Mouse (Mus musculus) heart, postnatal 25 days (tissue): ENCODE data around the gene Kcnh2. TPM values are rescaled to one million over a fixed set of nuclear protein-coding genes. Genes with fewer than 3 reads are reported as not detected.

Experiments
- DNase-seq: peaks from one replicate; pipeline ENCODE4 v3.0.0; 2022; ENCODE audit warnings: low spot score
- intact Hi-C: fragments of 180-260 bp; cut with DNase I; formaldehyde crosslinking; loops from one replicate; pipeline ENCODE4 v1.15.1; 2025
- total RNA-seq, 2 experiments: library from RNA; stranded (reverse); gene quantifications; 2 replicates each; pipeline ENCODE4 v1.2.3; 2021

Kcnh2 gene
- total RNA-seq, 2 experiments from 2014 or later, result 62.4 to 67.2 TPM

- DNase-seq, result no peak
- intact Hi-C loops, result no loop called here
Observed at GRCm38 (mm10) chr5:24380499-24380898, 29.1 kb upstream of the Kcnh2 start.

GRCm38 (mm10) chr5:24379501-24379900 lies 28.1 kb upstream of the Kcnh2 start:
- DNase-seq, result no peak
- intact Hi-C loops, result no loop called here

DNA sequence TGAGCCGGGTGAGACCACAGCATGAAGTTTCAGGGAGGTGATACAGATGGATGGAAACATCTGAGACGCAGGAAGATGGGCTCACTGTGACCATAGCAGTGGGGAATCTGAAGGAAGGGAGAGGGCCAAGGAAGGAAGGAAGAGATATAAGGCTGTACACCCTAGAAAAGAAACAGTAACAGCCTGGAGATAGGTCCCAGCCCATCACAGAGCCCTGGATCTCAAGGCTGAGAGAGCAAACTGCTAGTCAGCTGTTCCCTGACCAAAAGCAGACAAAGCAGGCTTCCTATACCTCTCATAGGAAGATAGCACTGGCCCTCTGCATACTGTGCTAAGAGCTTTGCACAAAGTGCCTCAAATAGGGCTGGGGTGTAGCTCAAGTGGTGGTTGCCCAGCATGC lies 27.3 kb upstream of the Kcnh2 start:
- no peak for DNase-seq

DNA sequence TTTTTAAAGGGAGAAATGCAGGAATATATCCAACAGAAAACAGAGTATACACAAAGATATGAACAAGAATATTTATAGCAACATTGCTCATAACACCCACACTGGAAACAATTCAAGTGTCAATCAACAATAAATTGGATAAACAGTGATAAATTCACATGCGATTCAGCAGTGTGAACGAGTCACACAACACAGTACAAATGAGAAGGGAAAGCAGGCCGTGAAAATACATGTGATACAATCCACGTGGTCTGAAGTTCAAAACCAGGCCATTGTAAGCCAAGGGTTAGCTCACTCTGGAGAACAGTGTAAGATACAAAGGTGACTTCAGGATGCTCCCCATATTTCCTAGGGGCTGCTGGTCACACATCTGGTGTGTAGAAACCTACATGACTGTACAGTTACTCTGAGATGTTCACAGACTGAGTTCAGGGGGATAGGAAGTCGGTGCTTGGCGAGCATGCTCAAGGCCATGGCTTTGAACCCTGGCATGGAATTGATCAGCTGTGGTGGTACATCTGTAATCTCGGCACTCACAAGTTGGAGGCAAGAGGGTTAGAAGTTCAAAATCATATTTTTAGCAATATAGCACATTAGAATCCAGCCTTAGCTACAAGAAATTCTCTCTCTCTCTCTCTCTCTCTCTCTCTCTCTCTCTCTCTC lies 23.4 kb upstream of the Kcnh2 start:
- intact Hi-C loops, result no loop called here
- no peak for DNase-seq

More for the DNA sequence above, 27.3 kb upstream of the Kcnh2 start:
- intact Hi-C loops, result no loop called here

DNA sequence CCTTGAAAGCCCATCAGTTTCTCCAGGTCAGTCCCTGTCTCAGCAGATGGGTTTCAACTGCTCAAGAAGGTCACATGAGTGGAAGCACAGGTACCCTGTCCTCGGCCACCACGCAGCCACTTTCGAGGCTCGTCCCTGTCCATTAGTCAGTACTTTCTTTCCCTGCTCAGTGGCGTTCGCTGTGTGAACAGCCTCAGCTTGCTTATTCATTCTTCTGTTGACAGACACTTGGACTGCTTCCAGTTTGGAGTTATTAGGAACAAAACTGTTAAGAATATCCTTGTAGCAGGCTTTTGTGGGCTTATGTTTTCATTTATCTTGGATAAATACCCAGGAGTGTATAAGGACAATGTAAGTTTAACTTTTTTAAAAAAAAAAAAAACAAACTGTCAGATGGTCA lies 22.8 kb upstream of the Kcnh2 start:
- DNase-seq, result no peak

DNA sequence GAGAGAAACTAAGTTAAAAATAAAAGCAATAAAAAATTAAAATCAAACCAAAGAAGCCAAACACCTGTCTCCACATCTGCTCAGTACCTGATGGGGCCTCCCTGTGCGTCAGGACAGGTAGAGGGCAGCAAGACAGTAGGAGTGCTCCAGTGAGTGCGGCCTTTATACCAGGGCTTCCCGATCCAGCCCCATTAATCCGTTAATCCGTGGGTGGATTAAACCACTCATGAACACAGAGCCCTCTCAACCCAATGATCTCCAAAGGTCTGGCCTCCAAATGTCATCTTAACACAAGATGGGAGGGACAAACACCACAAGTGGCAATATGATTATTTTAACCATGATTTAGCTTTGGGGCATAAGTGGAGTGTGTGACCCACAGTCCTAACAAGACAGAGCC lies 22.4 kb upstream of the Kcnh2 start:
- no peak for DNase-seq
- intact Hi-C loops, result no loop called here

More for the DNA sequence above, 22.8 kb upstream of the Kcnh2 start:
- intact Hi-C loops, result no loop called here

- intact Hi-C loops, result no loop called here
- no peak for DNase-seq
Observed at GRCm38 (mm10) chr5:24369767-24370166, 18.4 kb upstream of the Kcnh2 start.

DNA sequence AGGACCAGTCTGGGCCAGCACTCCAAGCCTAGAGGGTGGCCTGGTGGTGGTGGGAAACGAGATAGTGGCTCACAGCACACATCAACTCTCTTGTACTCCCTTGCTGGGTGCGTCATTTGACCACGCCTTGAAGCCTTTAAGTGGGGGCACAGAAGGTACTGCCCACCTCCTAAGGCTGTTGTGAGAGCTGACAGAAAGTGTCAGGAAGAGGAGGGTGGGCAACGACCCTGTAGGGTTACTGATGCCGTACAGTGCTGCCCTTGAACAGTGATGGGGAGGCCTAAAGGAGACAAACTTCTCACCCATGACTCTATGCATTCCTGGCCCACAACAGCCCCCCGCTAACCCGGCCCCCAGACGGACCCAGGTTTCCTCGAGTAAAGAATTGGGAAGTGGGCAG lies 15.0 kb upstream of the Kcnh2 start:
- no peak for DNase-seq
- intact Hi-C loops, result no loop called here

DNA sequence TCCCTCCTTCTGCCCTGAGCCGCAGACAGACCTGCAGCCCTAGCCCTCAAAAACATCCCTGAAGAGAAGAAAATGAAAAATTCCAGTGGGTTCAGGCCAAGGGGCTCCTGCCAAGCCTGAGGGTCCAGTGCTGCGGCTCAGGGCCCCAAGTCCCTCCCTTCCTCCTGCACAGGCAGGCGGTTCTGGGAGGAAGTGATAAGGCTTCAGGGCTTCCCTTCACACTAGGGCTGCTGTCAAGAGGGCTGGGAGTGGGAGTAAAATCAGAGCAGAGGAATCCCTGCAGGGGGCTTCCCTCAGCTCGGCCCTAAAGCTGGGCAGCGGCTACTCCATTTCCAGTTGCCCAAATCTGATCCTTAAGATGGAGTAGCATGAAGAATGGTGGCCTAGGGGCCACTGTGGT lies 14.1 kb upstream of the Kcnh2 start:
- no peak for DNase-seq
- intact Hi-C loops, result loop anchor here (1.0 kb wide), 1 partner anchor 19 kb away; no protein-coding TSS in a partner anchor

DNA sequence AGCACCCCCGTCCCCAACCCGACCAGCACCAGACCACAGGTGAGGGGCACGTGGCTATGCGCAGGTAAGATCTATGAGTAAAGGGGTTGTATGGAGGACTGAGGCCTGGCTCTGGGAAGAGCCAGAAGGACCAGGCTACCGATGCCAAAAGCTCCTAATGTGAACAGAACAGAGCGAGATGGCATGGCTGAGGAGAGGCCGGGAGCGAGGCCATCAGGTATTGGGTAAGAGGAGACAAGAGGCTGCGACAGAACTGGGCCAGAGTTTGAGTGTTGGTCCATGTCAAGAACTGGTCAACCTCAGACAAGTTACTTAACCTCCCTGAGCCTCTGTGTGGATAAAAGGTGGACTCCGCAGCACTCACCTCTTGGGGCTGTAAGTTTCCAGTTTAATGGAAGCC lies 13.6 kb upstream of the Kcnh2 start:
- intact Hi-C loops, result loop anchor here (1.0 kb wide), 1 partner anchor 19 kb away; no protein-coding TSS in a partner anchor
- no peak for DNase-seq

DNA sequence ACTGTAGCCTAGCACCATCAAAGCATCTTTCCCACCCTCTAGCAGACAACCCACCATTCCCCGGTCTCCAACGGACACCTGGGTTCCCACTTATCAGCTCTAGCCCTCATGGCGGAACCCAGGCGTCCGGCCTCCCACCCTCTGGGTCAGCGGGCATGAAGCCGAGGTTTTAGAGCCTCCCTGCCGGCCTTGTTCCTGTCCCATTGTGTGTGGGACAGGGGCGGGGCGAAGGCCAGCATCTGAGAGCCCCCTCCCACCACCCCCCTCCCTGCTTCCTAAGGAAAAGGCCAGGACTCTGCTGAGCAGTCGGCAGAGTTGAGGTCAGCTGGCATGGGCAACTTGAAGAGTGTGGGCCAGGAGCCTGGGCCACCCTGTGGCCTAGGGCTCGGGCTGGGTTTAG lies 13.1 kb upstream of the Kcnh2 start, which contains the start of gene Nos3:
Nos3 (plus strand) TSS at position 303 of the 400 bp plus-strand sequence.
- DNase-seq, result peak; percentile 77
- intact Hi-C loops, result no loop called here

- intact Hi-C loops, result no loop called here
Observed at GRCm38 (mm10) chr5:24364061-24364460, 12.7 kb upstream of the Kcnh2 start.

DNA sequence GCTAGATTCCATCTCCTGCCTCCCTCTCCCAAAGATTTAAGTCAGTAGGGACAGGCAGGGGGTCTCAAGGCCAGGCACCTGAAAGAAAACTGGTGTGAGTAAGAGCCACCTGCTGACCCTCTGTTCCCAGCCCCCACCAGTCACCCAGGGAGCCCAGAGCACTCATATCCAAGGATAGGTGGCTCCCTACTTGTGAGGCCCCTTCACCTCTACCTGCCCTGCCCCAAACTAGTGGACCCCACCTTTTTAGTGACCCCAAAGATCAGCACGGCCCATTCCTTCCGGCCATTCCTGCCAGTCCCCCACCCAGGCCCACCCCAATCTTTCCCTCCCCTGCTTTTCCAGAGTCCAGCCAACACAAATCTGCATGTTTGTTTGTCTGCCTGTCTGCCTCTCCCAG lies 12.1 kb upstream of the Kcnh2 start:
- no peak for DNase-seq
- intact Hi-C loops, result no loop called here

More at GRCm38 (mm10) chr5:24364061-24364460, 12.7 kb upstream of the Kcnh2 start:
- DNase-seq, result no peak

GRCm38 (mm10) chr5:24360792-24361454 lies 9.5 kb upstream of the Kcnh2 start:
- DNase-seq, result peak; percentile 61
- intact Hi-C loops, result loop anchor here (1.0 to 2.0 kb wide), 2 partner anchors 32 to 95 kb away; partner anchors contain the start of genes Abcb8 and Atg9b

DNA sequence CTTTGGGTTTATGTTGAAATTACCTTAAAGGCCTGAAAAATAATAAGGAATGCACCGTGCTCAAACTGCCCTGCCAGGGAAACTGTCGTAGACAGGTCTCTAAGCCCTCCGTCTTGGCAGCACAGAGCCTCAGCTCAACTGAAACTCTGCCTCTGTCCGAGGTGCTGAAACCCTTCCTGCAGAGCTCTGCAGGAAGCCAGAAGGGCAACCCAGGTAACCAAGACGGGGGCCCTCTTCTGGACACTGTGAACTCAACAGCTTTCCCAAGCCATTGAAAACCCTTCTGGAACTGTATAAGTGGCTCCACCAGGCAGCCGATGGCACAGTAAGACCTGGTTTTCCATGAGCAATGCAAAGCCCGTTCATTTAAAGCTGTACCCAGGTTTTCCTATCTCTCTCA lies 6.1 kb upstream of the Kcnh2 start:
- intact Hi-C loops, result loop anchor here (1.0 to 2.0 kb wide), 2 partner anchors 21 to 96 kb away; no protein-coding TSS in a partner anchor
- DNase-seq, result no peak

GRCm38 (mm10) chr5:24356764-24357163 lies 5.4 kb upstream of the Kcnh2 start:
- intact Hi-C loops, result loop anchor here (1.0 to 2.0 kb wide), 2 partner anchors 20 to 95 kb away; no protein-coding TSS in a partner anchor
- DNase-seq, result no peak

GRCm38 (mm10) chr5:24353327-24353726 lies 1.9 kb upstream of the Kcnh2 start:
- intact Hi-C loops, result no loop called here
- no peak for DNase-seq

DNA sequence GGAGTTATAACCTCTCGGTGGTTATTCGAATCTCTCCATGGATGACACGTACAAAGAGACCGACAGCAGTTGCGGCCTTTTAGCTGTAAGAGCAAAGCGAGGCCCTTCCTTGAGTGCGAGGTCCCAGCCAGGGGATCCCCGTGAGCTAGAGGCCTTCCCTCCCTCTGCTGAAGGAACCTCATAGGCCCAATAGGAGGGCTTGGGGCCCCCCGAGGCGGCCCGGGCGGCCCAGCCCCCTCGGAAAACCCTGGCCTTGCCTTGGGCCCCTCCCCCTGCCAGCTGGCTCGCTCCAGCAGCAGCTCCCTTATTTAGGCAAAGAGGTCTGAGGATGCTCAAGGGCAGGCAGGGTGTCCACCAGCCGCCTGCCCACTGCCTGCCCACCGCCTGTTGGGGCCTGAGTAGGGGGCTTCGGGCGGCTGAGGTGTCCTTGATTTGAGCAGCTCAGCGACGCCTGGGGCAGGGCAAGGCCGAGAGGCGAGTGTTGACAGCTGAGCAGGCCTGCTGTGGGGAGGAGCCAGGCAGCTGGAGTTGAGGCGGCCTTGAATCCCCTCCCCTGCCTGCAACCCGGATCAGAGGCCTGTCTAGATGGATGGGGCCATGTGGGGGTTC lies 951 bp upstream of the Kcnh2 start:
- intact Hi-C loops, result no loop called here
- peak; percentile 43 for DNase-seq

DNA sequence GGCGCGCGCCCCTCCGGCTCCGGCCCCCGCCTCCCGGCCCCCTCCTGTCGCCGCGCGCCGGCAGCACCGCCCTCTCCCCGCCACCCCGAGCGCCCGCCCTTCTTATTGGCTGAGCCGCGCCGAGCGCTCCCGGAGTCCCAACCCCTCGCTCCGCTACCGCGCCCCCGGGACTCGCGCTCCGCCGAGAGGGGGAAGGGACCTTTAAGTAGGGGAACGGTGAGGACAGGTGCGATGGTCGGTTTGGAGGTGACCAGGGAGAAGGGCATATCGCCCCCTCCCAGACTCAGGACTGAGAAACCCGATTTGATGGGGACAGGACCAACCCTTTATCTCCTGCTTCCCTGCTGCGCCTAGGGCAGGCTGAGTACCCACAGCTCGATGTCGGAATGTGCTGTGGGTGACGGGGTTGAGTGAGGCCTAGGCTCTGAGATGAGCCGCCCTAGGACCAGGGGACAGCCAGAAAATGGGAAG lies 332 bp upstream of the Kcnh2 start:
- intact Hi-C loops, result no loop called here

GRCm38 (mm10) chr5:24350531-24351250 lies 713 bp downstream of the Kcnh2 start:
- DNase-seq, result no peak
- intact Hi-C loops, result no loop called here

More for the DNA sequence above, 332 bp upstream of the Kcnh2 start:
- peak; percentile 69 for DNase-seq
